Mouse (Mus musculus) activated CD4-positive, CD25-positive, alpha-beta regulatory T cell (primary cell): ENCODE data around the gene Sgms1. TPM values are rescaled to one million over a fixed set of nuclear protein-coding genes. Genes with fewer than 3 reads are reported as not detected.

ENCODE experiments used
- polyA plus RNA-seq, 2 experiments: library from polyadenylated mRNA; unstranded; fragments of 100-300 nt; shearing (Covaris generic); gene quantifications; one replicate each; pipeline ENCODE4 v1.2.1; 2017

Gene Sgms1
- 10 to 100 TPM; 29.0 to 60.3 TPM for polyA plus RNA-seq

DNA sequence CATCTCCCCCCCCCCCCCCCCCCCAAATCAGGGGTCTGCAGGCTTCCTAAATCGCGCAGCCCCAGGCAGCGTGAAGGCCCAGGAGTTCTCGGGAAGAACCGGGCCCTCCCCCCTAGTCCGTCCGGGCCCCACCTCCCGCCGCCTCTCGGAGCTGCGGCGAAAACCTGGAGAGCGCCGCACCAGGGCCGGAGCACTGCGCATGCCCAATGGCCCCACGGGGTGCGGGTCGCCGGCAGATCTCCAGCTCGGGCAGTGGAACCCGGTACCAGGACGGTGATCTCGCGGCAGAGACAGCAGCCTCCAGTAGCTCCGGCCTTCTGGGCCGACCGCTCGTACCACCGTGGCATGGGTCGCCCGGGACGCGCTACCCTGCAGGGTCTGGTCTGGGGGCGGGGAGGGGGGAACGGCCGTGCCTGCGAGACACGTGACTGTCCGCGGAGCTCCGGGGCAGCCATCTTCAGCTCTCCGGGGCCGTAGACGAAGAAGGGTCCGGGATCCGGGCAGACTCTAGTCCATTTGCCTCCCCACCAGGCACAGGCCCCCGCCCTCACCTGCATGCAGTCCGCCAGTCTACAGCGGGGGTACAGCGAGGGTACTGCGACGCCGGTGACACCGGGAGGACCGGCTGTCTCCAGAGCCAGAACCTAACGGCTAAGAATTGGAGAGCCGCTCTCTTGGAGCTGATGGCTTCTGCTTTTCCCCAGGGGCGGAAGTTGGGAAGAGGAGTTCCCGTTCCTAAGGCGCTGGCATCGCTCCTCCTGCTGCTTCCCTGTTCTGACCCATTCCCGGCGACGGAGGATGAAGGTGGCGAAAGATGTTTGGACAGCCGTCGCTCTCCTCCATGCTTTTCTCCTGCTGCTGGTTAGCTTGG is at the start of gene Sgms1:
Sgms1 (minus strand) TSS at position 714 of the 871 bp plus-strand sequence.

DNA sequence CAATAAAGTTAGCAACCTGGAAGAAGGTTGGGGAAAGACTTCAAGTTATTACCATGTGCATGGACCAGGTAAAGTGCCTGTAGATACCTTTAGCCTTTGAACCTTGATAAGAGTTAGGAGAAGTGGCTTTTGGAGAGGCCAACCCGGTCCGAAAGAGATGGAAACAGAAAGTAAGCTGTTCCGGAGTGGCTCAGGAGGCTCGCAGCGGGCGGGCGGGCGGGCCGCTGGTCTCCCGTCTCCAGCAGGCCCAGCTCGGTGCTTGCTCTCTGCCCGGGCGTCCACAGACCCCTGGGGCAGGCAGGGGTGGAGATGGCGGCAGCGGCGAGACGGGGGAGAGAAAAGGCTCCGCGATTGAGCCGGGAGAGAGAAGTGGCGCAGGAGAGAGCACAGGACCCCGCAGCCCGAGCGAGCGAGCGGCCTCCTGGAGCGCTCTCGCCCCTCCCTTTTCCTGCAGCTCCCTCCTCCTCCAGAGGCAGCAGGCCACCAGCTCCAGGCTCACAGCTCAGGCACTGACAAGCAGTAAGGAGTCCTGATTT is 281.7 kb downstream of the Sgms1 start, which contains the start of gene Asah2:
Asah2 (minus strand) TSS at position 441 of the 536 bp plus-strand sequence.

Other genes starting within 250 kb of the Sgms1 start
- 100 to 1,000 TPM; 212 to 306 TPM for gene Rpl9-ps6, start 76.9 kb upstream of the Sgms1 start, polyA plus RNA-seq
- gene Minpp1, start 96.1 kb upstream of the Sgms1 start, polyA plus RNA-seq, result 10 to 100 TPM; 53.6 to 70.3 TPM
- gene Papss2, start 206.1 kb upstream of the Sgms1 start, polyA plus RNA-seq, result under 1 TPM; 0.36 to 0.84 TPM